Mouse (Mus musculus): Measurements from ENCODE around the gene B3gnt6.
A peak's percentile ranks its signal among the peaks of the same experiment; 100 is the strongest.

B3gnt6 gene

GRCm38 (mm10) chr7:98149802-98150201 lies 49.5 kb downstream of the B3gnt6 start:
- ATAC-seq (ENCODE audit: low TSS enrichment) = no peak

- ATAC-seq (ENCODE audit: low TSS enrichment) = peak; percentile 74
Observed at GRCm38 (mm10) chr7:98148721-98149407, 50.4 kb downstream of the B3gnt6 start.

- no peak for ATAC-seq (ENCODE audit: low TSS enrichment)
Observed at GRCm38 (mm10) chr7:98147766-98148165, 51.5 kb downstream of the B3gnt6 start.

GRCm38 (mm10) chr7:98146447-98146845 lies 52.8 kb downstream of the B3gnt6 start:
- peak; percentile 42 for ATAC-seq (ENCODE audit: low TSS enrichment)

GRCm38 (mm10) chr7:98145842-98146446 lies 53.3 kb downstream of the B3gnt6 start:
- ATAC-seq (ENCODE audit: low TSS enrichment) = peak; percentile 64

- no peak for ATAC-seq (ENCODE audit: low TSS enrichment)
Observed at GRCm38 (mm10) chr7:98145402-98145801, 53.9 kb downstream of the B3gnt6 start, which contains the start of gene Omp. Omp (minus strand) TSS chr7:98145502.

- no peak for ATAC-seq (ENCODE audit: low TSS enrichment)
Observed at GRCm38 (mm10) chr7:98142648-98143047, 56.6 kb downstream of the B3gnt6 start.
